Comparison of ENCODE assay signal across 23 mouse cellular contexts in the genomic region with DNA sequence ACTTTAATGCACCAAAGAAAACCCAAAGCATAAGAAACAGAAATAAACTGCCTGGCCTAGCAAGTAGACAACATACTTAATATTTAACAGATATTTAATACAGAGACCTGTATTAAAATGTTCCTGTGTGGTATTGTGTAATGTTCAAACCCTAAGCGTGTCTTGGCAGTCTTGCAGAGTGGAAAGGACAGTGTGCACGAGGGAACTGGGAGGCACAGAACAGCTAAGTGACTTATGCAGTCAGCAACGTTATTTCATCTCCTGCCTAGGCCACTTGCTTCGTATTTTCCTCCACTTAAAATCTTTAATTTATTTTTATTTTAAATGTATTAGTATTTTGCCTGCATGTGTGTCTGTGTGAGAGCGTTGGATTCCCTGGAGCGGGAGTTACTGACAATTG.
DNase-seq lines count a peak whose midpoint lies in the region; ATAC-seq and TF ChIP-seq lines count a peak whose summit lies in the region.
"Had no signal": no experiment of that assay in that cellular context is flagged by ENCODE, and none has a peak within 500 bp of the region (broad histone marks: within the 10 kb centered on the region; RNA-seq: fewer than 3 reads in every experiment).

No protein-coding gene starts in this region.

- intact Hi-C loops in gastrocnemius, adult 2 months (cut with DNase I) = loop anchor here (5.0 kb wide), 1 partner anchor 33 kb away; no protein-coding TSS in a partner anchor
- intact Hi-C loops in gastrocnemius, postnatal 36 days (cut with DNase I) = no loop called here

- no peaks in the 10 kb centered on the region for H3K27me3 ChIP-seq in lung, embryonic 15.5 days
- no peaks in the 10 kb centered on the region for H3K27me3 ChIP-seq in C2C12 (ENCODE audit: control insufficient read depth, insufficient read depth, insufficient read length)
- no peaks in the 10 kb centered on the region for H3K27me3 ChIP-seq in intestine, embryonic 15.5 days (replicated peaks)
- H3K27me3 ChIP-seq: CH12.LX; embryonic facial prominence, embryonic 13.5 days; kidney, embryonic 15.5 days; midbrain, embryonic 13.5 days; neural tube, embryonic 12.5 days had no signal

- no peak for TF ChIP-seq CTCF in gastrocnemius, adult 2 months (IDR thresholded peaks at IDR 0.05)
- no peak for TF ChIP-seq CTCF in lung, adult 2 months (IDR thresholded peaks at IDR 0.05; ENCODE audit: insufficient read depth, low read length)
- TF ChIP-seq CTCF in C2C12 (IDR thresholded peaks at IDR 0.05; ENCODE audit: control insufficient read depth, insufficient read depth, insufficient read length) = no peak

- no peak overlapping the region for H3K4me2 ChIP-seq in lung, embryonic 15.5 days
- no peak overlapping the region for H3K4me2 ChIP-seq in intestine, embryonic 15.5 days (replicated peaks)
- H3K4me2 ChIP-seq: embryonic facial prominence, embryonic 13.5 days; hindbrain, embryonic 14.5 days; kidney, embryonic 15.5 days; midbrain, embryonic 13.5 days; neural tube, embryonic 12.5 days had no signal

- no peak for ATAC-seq in lung, embryonic 15.5 days (ENCODE audit: borderline replicate concordance, extremely low read depth, low FRiP score, low TSS enrichment)
- ATAC-seq in megakaryocyte progenitor cell, adult 5-6 weeks (replicated peaks; ENCODE audit: poor library complexity) = peak; percentile 37; the same call in 1 of the 2 replicates
- ATAC-seq in intestine, embryonic 15.5 days = no peak
- no peak for ATAC-seq in erythroid progenitor cell, adult 5-6 weeks (replicated peaks; ENCODE audit: low FRiP score, poor library complexity, severe bottlenecking)
- ATAC-seq: forebrain, embryonic 16.5 days; midbrain, embryonic 13.5 days had no signal

- H3K36me3 ChIP-seq in lung, embryonic 15.5 days = no peaks in the 10 kb centered on the region
- no peaks in the 10 kb centered on the region for H3K36me3 ChIP-seq in C2C12 (ENCODE audit: control insufficient read depth, insufficient read depth)
- H3K36me3 ChIP-seq in intestine, embryonic 15.5 days = no peaks in the 10 kb centered on the region
- H3K36me3 ChIP-seq: embryonic facial prominence, embryonic 13.5 days; G1E; kidney, embryonic 15.5 days; midbrain, embryonic 13.5 days; neural tube, embryonic 12.5 days had no signal

- H3K4me1 ChIP-seq in lung, embryonic 15.5 days = peaks cover 36% of the 10 kb centered on the region
- peaks cover 14% of the 10 kb centered on the region for H3K4me1 ChIP-seq in lung, adult 2 months (ENCODE audit: control insufficient read depth, insufficient read depth, low read length)
- 0 out of 2 replicates have a peak, but pooled peaks cover 3% of the 10 kb centered on the region for H3K4me1 ChIP-seq in intestine, embryonic 15.5 days (replicated peaks)

- H3K27ac ChIP-seq in gastrocnemius, adult 2 months = peak overlapping the region; percentile 78
- 0 out of 2 replicates have a peak overlapping the region, but pooled peaks have one; percentile 13 for H3K27ac ChIP-seq in lung, embryonic 15.5 days
- H3K27ac ChIP-seq in intestine, embryonic 15.5 days = no peak overlapping the region
- H3K27ac ChIP-seq: embryonic facial prominence, embryonic 13.5 days; hindbrain, embryonic 14.5 days; kidney, embryonic 15.5 days; midbrain, embryonic 13.5 days; neural tube, embryonic 12.5 days had no signal

- TF ChIP-seq POLR2A in lung, adult 2 months (IDR thresholded peaks at IDR 0.05; ENCODE audit: borderline replicate concordance, extremely low read depth, low read depth, low read length) = no peak

- H3K9ac ChIP-seq in lung, embryonic 15.5 days = no peak overlapping the region
- no peak overlapping the region for H3K9ac ChIP-seq in intestine, embryonic 15.5 days
- H3K9ac ChIP-seq: embryonic facial prominence, embryonic 13.5 days; hindbrain, embryonic 14.5 days; kidney, embryonic 15.5 days; midbrain, embryonic 13.5 days; neural tube, embryonic 12.5 days had no signal

- H3K4me3 ChIP-seq in gastrocnemius, adult 2 months = no peak overlapping the region
- no peak overlapping the region for H3K4me3 ChIP-seq in lung, embryonic 15.5 days
- no peak overlapping the region for H3K4me3 ChIP-seq in lung, adult 2 months (replicated peaks; ENCODE audit: extremely low read depth, low read depth, low read length)
- no peak overlapping the region for H3K4me3 ChIP-seq in C2C12 (ENCODE audit: insufficient read depth, poor library complexity, severe bottlenecking)
- no peak overlapping the region for H3K4me3 ChIP-seq in intestine, embryonic 15.5 days (replicated peaks)
- H3K4me3 ChIP-seq: embryonic facial prominence, embryonic 13.5 days; kidney, embryonic 15.5 days; midbrain, embryonic 13.5 days; neural tube, embryonic 12.5 days had no signal

- no peaks in the 10 kb centered on the region for H3K9me3 ChIP-seq in lung, embryonic 15.5 days
- no peaks in the 10 kb centered on the region for H3K9me3 ChIP-seq in intestine, embryonic 15.5 days
- H3K9me3 ChIP-seq: embryonic facial prominence, embryonic 13.5 days; G1E; kidney, embryonic 15.5 days; midbrain, embryonic 13.5 days; neural tube, embryonic 12.5 days had no signal

- peak; percentile 41 for DNase-seq in gastrocnemius, adult 2 months
- DNase-seq in gastrocnemius, postnatal 36 days = no peak
- no peak for DNase-seq in lung, adult 2 months
- DNase-seq: adrenal gland, postnatal 10 days; cerebellum, adult 18-20 months; cerebellum, postnatal 25 days; layer of hippocampus, adult 9-11 months; right cerebral cortex, postnatal 14 days; thymus, adult 18-20 months; thymus, postnatal 36 days had no signal

- no peaks in the 10 kb centered on the region for H3K79me2 ChIP-seq in C2C12 (ENCODE audit: control insufficient read depth, insufficient read depth)

- no peak overlapping the region for H3ac ChIP-seq in C2C12 (ENCODE audit: control insufficient read depth, insufficient read length, low read depth)

- 63% methylated on average over 6 of the region's 6 CpGs for WGBS in lung, embryonic 15.5 days
- WGBS in lung, adult 2 months = 65% methylated on average over 6 of the region's 6 CpGs
- 58% methylated on average over 6 of the region's 6 CpGs for WGBS in intestine, embryonic 15.5 days

- H3K79me3 ChIP-seq in C2C12 (ENCODE audit: low read depth) = no peaks in the 10 kb centered on the region

TF ChIP-seq in C2C12, 6 proteins besides CTCF, POLR2A, EP300 and RAD21:
- TF ChIP-seq CEBPB (IDR thresholded peaks at IDR 0.05; ENCODE audit: low read depth) (peak; percentile 14), MYOD1 (IDR thresholded peaks at IDR 0.05; ENCODE audit: control insufficient read depth, insufficient read length, low read depth) (no peak)
